Mouse (Mus musculus) C2C12 (cell line): Measurements from ENCODE around the gene Cx3cl1. TPM values are rescaled to one million over a fixed set of nuclear protein-coding genes. Genes with fewer than 3 reads are reported as not detected.

Source experiments
- H3K27me3 ChIP-seq: one replicate; pipeline ENCODE4 v1.6.1; 2011; ENCODE audit not compliant: control insufficient read depth, insufficient read depth, insufficient read length
- H3K36me3 ChIP-seq: one replicate; pipeline ENCODE4 v1.6.1; 2011; ENCODE audit not compliant: control insufficient read depth, insufficient read depth
- H3K4me3 ChIP-seq: one replicate; pipeline ENCODE4 v1.5.1; 2011; ENCODE audit warnings: mild to moderate bottlenecking, control low read depth; ENCODE audit not compliant: poor library complexity, insufficient read depth, severe bottlenecking
- H3K79me2 ChIP-seq: one replicate; pipeline ENCODE4 v1.6.1; 2011; ENCODE audit not compliant: control insufficient read depth, insufficient read depth
- H3K79me3 ChIP-seq: one replicate; pipeline ENCODE4 v1.6.1; 2011; ENCODE audit warnings: low read depth, control low read depth
- H3ac ChIP-seq: one replicate; pipeline ENCODE3; 2011; ENCODE audit warnings: low read depth; ENCODE audit not compliant: control insufficient read depth, insufficient read length
- CEBPB ChIP-seq: IDR thresholded peaks from one replicate; pipeline ENCODE4 v1.6.1; 2011; ENCODE audit warnings: low read depth, mild to moderate bottlenecking, control low read depth, moderate library complexity
- CTCF ChIP-seq: IDR thresholded peaks from one replicate; pipeline ENCODE4 v1.5.1; 2011; ENCODE audit not compliant: control insufficient read depth, insufficient read depth, insufficient read length
- FOSL1 ChIP-seq: IDR thresholded peaks from one replicate; pipeline ENCODE4 v1.8.0; 2011; ENCODE audit warnings: mild to moderate bottlenecking, low read length; ENCODE audit not compliant: poor library complexity, insufficient read depth, severe bottlenecking
- MAX ChIP-seq: IDR thresholded peaks from one replicate; pipeline ENCODE4 v1.6.1; 2011; ENCODE audit warnings: mild to moderate bottlenecking, control low read depth
- MYOD1 ChIP-seq: IDR thresholded peaks from one replicate; pipeline ENCODE4 v1.6.1; 2011; ENCODE audit warnings: low read depth; ENCODE audit not compliant: control insufficient read depth, insufficient read length
- MYOG ChIP-seq: IDR thresholded peaks from one replicate; pipeline ENCODE4 v1.6.1; 2011; ENCODE audit not compliant: control insufficient read depth, insufficient read length; ENCODE audit errors: extremely low read depth
- USF1 ChIP-seq: IDR thresholded peaks from one replicate; pipeline ENCODE4 v1.6.1; 2011; ENCODE audit warnings: low read depth, mild to moderate bottlenecking, control low read depth, moderate library complexity
- long read RNA-seq, 2 experiments: library from polyadenylated mRNA; unstranded; transcript quantifications; one replicate each; pipeline ENCODE4 v2.0.0; 2019 to 2020
- polyA plus RNA-seq: library from polyadenylated mRNA; unstranded; fragments of >200 nt; fragmentation: generic; extraction: Trizol; gene quantifications from one replicate; pipeline ENCODE4 v1.2.1, GENCODE M21; 2012; ENCODE audit warnings: missing spikeins

The Cx3cl1 gene
- polyA plus RNA-seq: 12.5 TPM
- long read RNA-seq, experiment 1, transcript Cx3cl1-201 (3 exons, 3,315 nt): major isoform, 12 of 21 reads
- long read RNA-seq, experiment 1, partial matches to known transcripts: 8 of 21 reads
- long read RNA-seq, experiment 1, other reads (novel, unspliced or antisense): 0 of 21 reads
- long read RNA-seq, experiment 2, transcript Cx3cl1-201 (3 exons, 3,315 nt): major isoform, 80 of 101 reads
- long read RNA-seq, experiment 2, partial matches to known transcripts: 0 of 101 reads
- long read RNA-seq, experiment 2, other reads (novel, unspliced or antisense): 19 of 101 reads

DNA sequence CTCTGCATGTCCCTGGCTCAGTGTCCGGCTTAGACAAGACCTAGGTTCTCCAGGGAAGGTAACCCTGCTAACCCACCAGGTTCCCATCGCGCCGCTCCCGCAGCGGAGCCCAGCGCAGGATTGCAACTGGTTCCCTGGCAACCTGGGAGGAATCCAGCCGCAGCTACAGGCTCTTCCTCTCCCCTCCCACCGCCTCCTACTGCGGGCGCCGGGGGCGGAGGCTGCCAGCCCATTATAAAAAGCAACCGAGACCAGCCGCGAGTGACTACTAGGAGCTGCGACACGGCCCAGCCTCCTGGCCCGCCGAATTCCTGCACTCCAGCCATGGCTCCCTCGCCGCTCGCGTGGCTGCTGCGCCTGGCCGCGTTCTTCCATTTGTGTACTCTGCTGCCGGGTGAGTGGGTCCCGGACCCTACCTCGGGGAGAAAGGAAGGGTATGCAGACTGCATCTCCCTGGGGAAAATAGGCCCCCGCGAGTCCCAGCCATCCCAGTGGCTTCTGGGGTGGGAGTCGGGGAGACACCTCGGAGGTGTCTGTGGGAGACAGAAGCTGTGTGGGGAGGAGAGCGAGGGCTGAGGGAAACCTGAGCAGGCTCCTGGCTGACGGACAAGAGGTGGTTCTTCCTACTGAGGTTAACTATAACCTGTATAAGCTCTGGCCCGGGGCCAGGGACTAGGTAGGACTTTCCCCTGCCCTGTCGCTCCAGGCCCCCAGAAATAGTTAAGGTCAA is at the start of gene Cx3cl1:
Cx3cl1 (plus strand) TSS at position 69 of the 730 bp plus-strand sequence.
- H3K27me3 ChIP-seq: no peaks in the 10 kb centered on the region
- TF ChIP-seq USF1: no peak
- peak; percentile 21 for TF ChIP-seq MAX
- no peak for TF ChIP-seq CEBPB
- TF ChIP-seq MYOG: no peak
- no peak for TF ChIP-seq MYOD1
- TF ChIP-seq CTCF: no peak
- TF ChIP-seq FOSL1: no peak
- peaks cover 36% of the 10 kb centered on the region for H3K79me2 ChIP-seq
- peaks cover 3% of the 10 kb centered on the region for H3K79me3 ChIP-seq
- H3K36me3 ChIP-seq: no peaks in the 10 kb centered on the region
- peak within 1 kb of the TSS; percentile 40 for H3K4me3 ChIP-seq
- H3ac ChIP-seq: peak within 1 kb of the TSS; percentile 70

GRCm38 (mm10) chr8:94725998-94726397 is 45.8 kb upstream of the Cx3cl1 start:
- H3K27me3 ChIP-seq: no peaks in the 10 kb centered on the region
- no peak overlapping the region for H3K4me3 ChIP-seq
- no peaks in the 10 kb centered on the region for H3K79me3 ChIP-seq
- H3K36me3 ChIP-seq: no peaks in the 10 kb centered on the region
- H3K79me2 ChIP-seq: no peaks in the 10 kb centered on the region
- TF ChIP-seq MYOG: no peak
- H3ac ChIP-seq: no peak overlapping the region

DNA sequence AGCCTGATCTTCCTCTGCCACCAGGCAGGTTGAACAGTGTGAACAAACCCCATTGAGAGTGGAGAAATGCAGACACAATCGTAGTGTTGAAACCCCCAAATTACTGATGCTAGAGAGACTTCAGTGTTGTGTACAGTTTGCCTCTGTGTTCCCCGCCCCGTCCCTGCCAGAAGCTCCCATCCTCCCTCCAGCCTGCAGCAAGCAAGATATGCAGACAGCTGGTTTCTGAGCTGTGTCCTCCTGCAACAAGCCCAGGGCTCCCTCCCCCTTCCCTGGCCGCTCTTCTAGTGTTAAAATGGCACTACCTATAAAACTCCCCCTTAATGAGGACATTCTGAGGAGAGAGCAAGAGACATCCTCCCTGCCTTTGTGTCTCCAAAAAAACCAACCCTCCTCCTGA is 42.5 kb upstream of the Cx3cl1 start:
- TF ChIP-seq MYOG (no peak), FOSL1 (no peak), MAX (no peak), MYOD1 (no peak), CTCF (no peak)
- Histone ChIP-seq H3K27me3 (no peaks in the 10 kb centered on the region), H3K79me2 (no peaks in the 10 kb centered on the region), H3ac (no peak overlapping the region), H3K4me3 (no peak overlapping the region), H3K36me3 (no peaks in the 10 kb centered on the region), H3K79me3 (no peaks in the 10 kb centered on the region)

GRCm38 (mm10) chr8:94733821-94734465 is 37.9 kb upstream of the Cx3cl1 start:
- H3K36me3 ChIP-seq: no peaks in the 10 kb centered on the region
- no peak overlapping the region for H3K4me3 ChIP-seq
- no peaks in the 10 kb centered on the region for H3K27me3 ChIP-seq
- TF ChIP-seq CEBPB: no peak
- peak; percentile 35 for TF ChIP-seq MYOD1
- H3ac ChIP-seq: no peak overlapping the region
- no peaks in the 10 kb centered on the region for H3K79me2 ChIP-seq
- no peaks in the 10 kb centered on the region for H3K79me3 ChIP-seq

GRCm38 (mm10) chr8:94734735-94735350 is 37.0 kb upstream of the Cx3cl1 start:
- H3K79me2 ChIP-seq: no peaks in the 10 kb centered on the region
- H3K36me3 ChIP-seq: no peaks in the 10 kb centered on the region
- no peaks in the 10 kb centered on the region for H3K79me3 ChIP-seq
- H3K27me3 ChIP-seq: no peaks in the 10 kb centered on the region
- TF ChIP-seq MYOG: no peak
- TF ChIP-seq MYOD1: no peak
- TF ChIP-seq CTCF: no peak
- TF ChIP-seq USF1: no peak
- H3ac ChIP-seq: no peak overlapping the region
- no peak overlapping the region for H3K4me3 ChIP-seq
